Mouse (Mus musculus): ENCODE results near the gene Naa25. TPM values are rescaled to one million over a fixed set of nuclear protein-coding genes. Genes with fewer than 3 reads are reported as not detected.
A peak's percentile ranks its signal among the peaks of the same experiment; 100 is the strongest.

Naa25 gene
- polyA plus RNA-seq, 1 experiment from 2014 or later, result 43.3 TPM

- Histone ChIP-seq H3K4me2 (replicated peaks) (peak overlapping the region; percentile 96), H3K9me3 (replicated peaks) (no peaks in the 10 kb centered on the region), H3K36me3 (peaks cover 4% of the 10 kb centered on the region; the same call in 1 of the 2 replicates), H3K27me3 (no peaks in the 10 kb centered on the region), H3K4me3 (peak overlapping the region; percentile 79), H3K27ac (peak overlapping the region; percentile 40), H3K9ac (peak overlapping the region; percentile 88), H3K4me1 (peaks cover 15% of the 10 kb centered on the region)
- peak; percentile 81 for ATAC-seq (ENCODE audit: low FRiP score)
- WGBS, result under 1% methylated on average over 67 of the region's 67 CpGs
Observed at GRCm38 (mm10) chr5:121398146-121398964, 619 bp downstream of the Naa25 start.

GRCm38 (mm10) chr5:121398965-121399462, 1.3 kb downstream of the Naa25 start:
- WGBS, result 57% methylated on average over 9 of the region's 9 CpGs

GRCm38 (mm10) chr5:121399540-121399939, 1.8 kb downstream of the Naa25 start:
- H3K9ac ChIP-seq, result no peak overlapping the region
- peaks cover 4% of the 10 kb centered on the region; the same call in 1 of the 2 replicates for H3K36me3 ChIP-seq
- H3K4me2 ChIP-seq (replicated peaks), result peak overlapping the region; percentile 96; the same call in 1 of the 2 replicates
- 90% methylated on average over 5 of the region's 5 CpGs for WGBS
- H3K4me1 ChIP-seq, result peaks cover 15% of the 10 kb centered on the region
- H3K9me3 ChIP-seq (replicated peaks), result no peaks in the 10 kb centered on the region
- peak overlapping the region; percentile 79; the same call in 1 of the 2 replicates for H3K4me3 ChIP-seq
- no peak for ATAC-seq (ENCODE audit: low FRiP score)
- no peak overlapping the region for H3K27ac ChIP-seq
- H3K27me3 ChIP-seq, result no peaks in the 10 kb centered on the region

More at GRCm38 (mm10) chr5:121398965-121399462, 1.3 kb downstream of the Naa25 start:
- H3K4me3 ChIP-seq, result peak overlapping the region; percentile 79
- H3K27me3 ChIP-seq, result no peaks in the 10 kb centered on the region
- peaks cover 4% of the 10 kb centered on the region; the same call in 1 of the 2 replicates for H3K36me3 ChIP-seq
- ATAC-seq (ENCODE audit: low FRiP score), result no peak
- H3K4me1 ChIP-seq, result peaks cover 15% of the 10 kb centered on the region
- H3K27ac ChIP-seq, result no peak overlapping the region
- peak overlapping the region; percentile 96 for H3K4me2 ChIP-seq (replicated peaks)
- peak overlapping the region; percentile 88 for H3K9ac ChIP-seq
- H3K9me3 ChIP-seq (replicated peaks), result no peaks in the 10 kb centered on the region

- H3K4me1 ChIP-seq, result peaks cover 15% of the 10 kb centered on the region
- WGBS, result 73% methylated on average over 5 of the region's 5 CpGs
- H3K4me2 ChIP-seq (replicated peaks), result no peak overlapping the region
- ATAC-seq (ENCODE audit: low FRiP score), result no peak
- H3K36me3 ChIP-seq, result peaks cover 4% of the 10 kb centered on the region; the same call in 1 of the 2 replicates
- H3K27ac ChIP-seq, result no peak overlapping the region
- H3K9ac ChIP-seq, result no peak overlapping the region
- no peak overlapping the region for H3K4me3 ChIP-seq
- no peaks in the 10 kb centered on the region for H3K9me3 ChIP-seq (replicated peaks)
- no peaks in the 10 kb centered on the region for H3K27me3 ChIP-seq
Observed at GRCm38 (mm10) chr5:121400064-121400463, 2.3 kb downstream of the Naa25 start.

- no peak for ATAC-seq (ENCODE audit: low FRiP score)
- Histone ChIP-seq H3K9ac (no peak overlapping the region), H3K4me1 (peaks cover 15% of the 10 kb centered on the region), H3K27ac (no peak overlapping the region), H3K4me3 (no peak overlapping the region), H3K27me3 (no peaks in the 10 kb centered on the region), H3K36me3 (peaks cover 4% of the 10 kb centered on the region; the same call in 1 of the 2 replicates), H3K4me2 (replicated peaks) (no peak overlapping the region), H3K9me3 (replicated peaks) (no peaks in the 10 kb centered on the region)
- 88% methylated on average over 5 of the region's 5 CpGs for WGBS
Observed at GRCm38 (mm10) chr5:121400849-121401248, 3.1 kb downstream of the Naa25 start.

GRCm38 (mm10) chr5:121407856-121408255, 10.1 kb downstream of the Naa25 start:
- H3K4me2 ChIP-seq (replicated peaks), result no peak overlapping the region
- no peaks in the 10 kb centered on the region for H3K27me3 ChIP-seq
- no peaks in the 10 kb centered on the region for H3K9me3 ChIP-seq (replicated peaks)
- H3K27ac ChIP-seq, result no peak overlapping the region
- H3K9ac ChIP-seq, result no peak overlapping the region
- no peak overlapping the region for H3K4me3 ChIP-seq
- whole genome bisulfite sequencing, result 92% methylated on average over 8 of the region's 8 CpGs
- ATAC-seq (ENCODE audit: low FRiP score), result no peak
- H3K4me1 ChIP-seq, result no peaks in the 10 kb centered on the region
- peaks cover 45% of the 10 kb centered on the region for H3K36me3 ChIP-seq

GRCm38 (mm10) chr5:121410975-121411374, 13.2 kb downstream of the Naa25 start:
- ATAC-seq (ENCODE audit: low FRiP score), result no peak
- no peak overlapping the region for H3K4me3 ChIP-seq
- no peaks in the 10 kb centered on the region for H3K9me3 ChIP-seq (replicated peaks)
- WGBS, result 100% methylated on average over 4 of the region's 4 CpGs
- no peak overlapping the region for H3K27ac ChIP-seq
- H3K27me3 ChIP-seq, result no peaks in the 10 kb centered on the region
- peaks cover 73% of the 10 kb centered on the region for H3K36me3 ChIP-seq
- no peak overlapping the region for H3K9ac ChIP-seq
- no peaks in the 10 kb centered on the region for H3K4me1 ChIP-seq
- no peak overlapping the region for H3K4me2 ChIP-seq (replicated peaks)

- WGBS, result 92% methylated on average over 9 of the region's 9 CpGs
- Histone ChIP-seq H3K27me3 (no peaks in the 10 kb centered on the region), H3K4me2 (replicated peaks) (no peak overlapping the region), H3K36me3 (peaks cover 95% of the 10 kb centered on the region), H3K9ac (no peak overlapping the region), H3K9me3 (replicated peaks) (no peaks in the 10 kb centered on the region), H3K27ac (no peak overlapping the region), H3K4me1 (no peaks in the 10 kb centered on the region), H3K4me3 (no peak overlapping the region)
- ATAC-seq (ENCODE audit: low FRiP score), result no peak
Observed at GRCm38 (mm10) chr5:121420721-121421120, 23.0 kb downstream of the Naa25 start.

GRCm38 (mm10) chr5:121422787-121423186, 25.1 kb downstream of the Naa25 start:
- H3K27me3 ChIP-seq, result no peaks in the 10 kb centered on the region
- no peak overlapping the region for H3K27ac ChIP-seq
- H3K4me1 ChIP-seq, result no peaks in the 10 kb centered on the region
- no peaks in the 10 kb centered on the region for H3K9me3 ChIP-seq (replicated peaks)
- H3K36me3 ChIP-seq, result peaks cover 95% of the 10 kb centered on the region
- no peak overlapping the region for H3K4me2 ChIP-seq (replicated peaks)
- no peak overlapping the region for H3K4me3 ChIP-seq
- ATAC-seq (ENCODE audit: low FRiP score), result no peak
- 95% methylated on average over 6 of the region's 6 CpGs for WGBS
- no peak overlapping the region for H3K9ac ChIP-seq

- ATAC-seq (ENCODE audit: low FRiP score), result no peak
- H3K36me3 ChIP-seq, result peaks cover 95% of the 10 kb centered on the region
- 90% methylated on average over 10 of the region's 10 CpGs for WGBS
Observed at GRCm38 (mm10) chr5:121423297-121423696, 25.6 kb downstream of the Naa25 start.

GRCm38 (mm10) chr5:121428954-121429353, 31.2 kb downstream of the Naa25 start:
- no peak overlapping the region for H3K9ac ChIP-seq
- no peak overlapping the region for H3K4me3 ChIP-seq
- no peaks in the 10 kb centered on the region for H3K9me3 ChIP-seq (replicated peaks)
- no peak overlapping the region for H3K27ac ChIP-seq
- no peaks in the 10 kb centered on the region for H3K4me1 ChIP-seq
- ATAC-seq (ENCODE audit: low FRiP score), result no peak
- H3K27me3 ChIP-seq, result no peaks in the 10 kb centered on the region
- H3K36me3 ChIP-seq, result peaks cover 99% of the 10 kb centered on the region
- no peak overlapping the region for H3K4me2 ChIP-seq (replicated peaks)
- WGBS, result 98% methylated on average over 3 of the region's 3 CpGs

More at GRCm38 (mm10) chr5:121423297-121423696, 25.6 kb downstream of the Naa25 start:
- H3K27me3 ChIP-seq, result no peaks in the 10 kb centered on the region
- no peak overlapping the region for H3K4me3 ChIP-seq
- no peaks in the 10 kb centered on the region for H3K4me1 ChIP-seq
- H3K27ac ChIP-seq, result no peak overlapping the region
- H3K4me2 ChIP-seq (replicated peaks), result no peak overlapping the region
- no peak overlapping the region for H3K9ac ChIP-seq
- H3K9me3 ChIP-seq (replicated peaks), result no peaks in the 10 kb centered on the region

GRCm38 (mm10) chr5:121438131-121438530, 40.4 kb downstream of the Naa25 start:
- Histone ChIP-seq H3K36me3 (peaks cover 87% of the 10 kb centered on the region), H3K9me3 (replicated peaks) (no peaks in the 10 kb centered on the region), H3K4me2 (replicated peaks) (no peak overlapping the region), H3K9ac (no peak overlapping the region), H3K27ac (no peak overlapping the region), H3K4me3 (no peak overlapping the region), H3K4me1 (no peaks in the 10 kb centered on the region), H3K27me3 (no peaks in the 10 kb centered on the region)
- ATAC-seq (ENCODE audit: low FRiP score), result no peak
- 88% methylated on average over 5 of the region's 5 CpGs for WGBS

Measured in hindbrain, embryonic 12.5 days (tissue).